Mouse (Mus musculus): ENCODE measurements around the gene Hexdc. TPM values are rescaled to one million over a fixed set of nuclear protein-coding genes. Genes with fewer than 3 reads are reported as not detected.

Gene Hexdc
- 5.7 and 6.3 TPM in 2 replicates for polyA plus RNA-seq (2014; fragmentation: Nextera tagmentation; extraction: Ambion mirVana)

GRCm38 (mm10) chr11:121204161-121205006 is at the start of gene Hexdc, which contains the start of gene Ogfod3:
Gene Hexdc (plus strand): TSS chr11:121204433.
Gene Ogfod3 (minus strand): TSS chr11:121204711.
- H3K9me3 ChIP-seq (ENCODE audit: control insufficient read depth, low read length): no peaks in the 10 kb centered on the region
- H3K4me2 ChIP-seq: peak within 1 kb of the TSS; percentile 66
- no peaks in the 10 kb centered on the region for H3K36me3 ChIP-seq (ENCODE audit: control insufficient read depth, insufficient read depth, low read length)
- no peaks in the 10 kb centered on the region for H3K27me3 ChIP-seq (ENCODE audit: control insufficient read depth, insufficient read depth, low read length)
- H3K4me3 ChIP-seq (ENCODE audit: low read depth, low read length): peak within 1 kb of the TSS; percentile 78
- ATAC-seq (ENCODE audit: low FRiP score) (peak; percentile 98), DNase-seq (ENCODE audit: low spot score, missing footprints) (peak; percentile 100)
- H3K4me1 ChIP-seq (ENCODE audit: control insufficient read depth, insufficient read depth, low read length): peaks cover 9% of the 10 kb centered on the region; the same call in 1 of the 2 replicates
- H3K9ac ChIP-seq (ENCODE audit: low read length): peak within 1 kb of the TSS; percentile 81
- H3K27ac ChIP-seq (ENCODE audit: low read depth, low read length): peak within 1 kb of the TSS; percentile 69
- under 1% methylated on average over 68 of the region's 70 CpGs for WGBS

GRCm38 (mm10) chr11:121156411-121156891 is 47.8 kb upstream of the Hexdc start:
- H3K27ac ChIP-seq (ENCODE audit: low read depth, low read length): no peak overlapping the region
- no peaks in the 10 kb centered on the region for H3K36me3 ChIP-seq (ENCODE audit: control insufficient read depth, insufficient read depth, low read length)
- WGBS: 1% methylated on average over 45 of the region's 45 CpGs
- H3K9ac ChIP-seq (ENCODE audit: low read length): no peak overlapping the region
- peak overlapping the region; percentile 54 for H3K4me2 ChIP-seq
- H3K9me3 ChIP-seq (ENCODE audit: control insufficient read depth, low read length): no peaks in the 10 kb centered on the region
- DNase-seq (ENCODE audit: low spot score, missing footprints): peak; percentile 89
- H3K4me1 ChIP-seq (ENCODE audit: control insufficient read depth, insufficient read depth, low read length): peaks cover 7% of the 10 kb centered on the region; the same call in 1 of the 2 replicates
- peak overlapping the region; percentile 25 for H3K4me3 ChIP-seq (ENCODE audit: low read depth, low read length)
- H3K27me3 ChIP-seq (ENCODE audit: control insufficient read depth, insufficient read depth, low read length): peaks cover 27% of the 10 kb centered on the region
- ATAC-seq (ENCODE audit: low FRiP score): no peak

- H3K27ac ChIP-seq (ENCODE audit: low read depth, low read length): no peak within 1 kb of the TSS
- 86% methylated on average over 5 of the region's 5 CpGs for WGBS
- H3K9me3 ChIP-seq (ENCODE audit: control insufficient read depth, low read length): no peaks in the 10 kb centered on the region
- DNase-seq (ENCODE audit: low spot score, missing footprints) (no peak), ATAC-seq (ENCODE audit: low FRiP score) (no peak)
- no peak within 1 kb of the TSS for H3K4me2 ChIP-seq
- no peak within 1 kb of the TSS for H3K9ac ChIP-seq (ENCODE audit: low read length)
- peaks cover 27% of the 10 kb centered on the region for H3K27me3 ChIP-seq (ENCODE audit: control insufficient read depth, insufficient read depth, low read length)
- H3K4me3 ChIP-seq (ENCODE audit: low read depth, low read length): no peak within 1 kb of the TSS
- H3K4me1 ChIP-seq (ENCODE audit: control insufficient read depth, insufficient read depth, low read length): peaks cover 5% of the 10 kb centered on the region; the same call in 1 of the 2 replicates
- no peaks in the 10 kb centered on the region for H3K36me3 ChIP-seq (ENCODE audit: control insufficient read depth, insufficient read depth, low read length)
Observed at GRCm38 (mm10) chr11:121159971-121160370, 44.3 kb upstream of the Hexdc start, which contains the start of gene Uts2r. Gene Uts2r (plus strand): TSS chr11:121160271.

DNA sequence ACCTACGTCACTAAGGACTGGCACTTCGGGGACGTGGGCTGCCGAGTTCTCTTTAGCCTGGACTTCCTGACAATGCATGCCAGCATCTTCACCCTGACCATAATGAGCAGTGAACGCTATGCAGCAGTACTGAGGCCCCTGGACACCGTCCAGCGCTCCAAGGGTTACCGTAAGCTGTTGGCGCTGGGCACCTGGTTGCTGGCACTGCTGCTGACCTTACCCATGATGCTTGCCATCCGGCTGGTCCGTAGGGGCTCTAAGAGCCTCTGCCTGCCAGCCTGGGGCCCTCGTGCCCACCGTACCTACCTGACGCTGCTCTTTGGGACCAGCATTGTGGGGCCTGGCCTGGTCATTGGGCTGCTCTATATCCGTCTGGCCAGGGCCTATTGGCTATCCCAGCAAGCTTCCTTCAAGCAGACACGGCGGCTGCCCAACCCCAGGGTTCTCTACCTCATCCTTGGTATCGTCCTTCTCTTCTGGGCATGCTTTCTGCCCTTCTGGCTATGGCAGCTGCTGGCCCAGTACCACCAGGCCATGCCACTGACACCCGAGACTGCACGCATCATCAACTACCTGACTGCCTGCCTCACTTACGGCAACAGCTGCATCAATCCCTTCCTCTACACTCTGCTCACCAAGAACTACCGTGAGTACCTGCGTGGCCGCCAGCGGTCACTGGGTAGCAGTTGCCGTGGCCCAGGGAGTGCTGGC is 43.4 kb upstream of the Hexdc start:
- DNase-seq (ENCODE audit: low spot score, missing footprints) (no peak), ATAC-seq (ENCODE audit: low FRiP score) (no peak)
- no peaks in the 10 kb centered on the region for H3K36me3 ChIP-seq (ENCODE audit: control insufficient read depth, insufficient read depth, low read length)
- H3K4me1 ChIP-seq (ENCODE audit: control insufficient read depth, insufficient read depth, low read length): peaks cover 5% of the 10 kb centered on the region; the same call in 1 of the 2 replicates
- WGBS: 91% methylated on average over 26 of the region's 26 CpGs
- no peak overlapping the region for H3K4me2 ChIP-seq
- H3K4me3 ChIP-seq (ENCODE audit: low read depth, low read length): no peak overlapping the region
- H3K27me3 ChIP-seq (ENCODE audit: control insufficient read depth, insufficient read depth, low read length): peaks cover 20% of the 10 kb centered on the region
- no peak overlapping the region for H3K9ac ChIP-seq (ENCODE audit: low read length)
- no peaks in the 10 kb centered on the region for H3K9me3 ChIP-seq (ENCODE audit: control insufficient read depth, low read length)
- no peak overlapping the region for H3K27ac ChIP-seq (ENCODE audit: low read depth, low read length)

GRCm38 (mm10) chr11:121163751-121164150 is 40.5 kb upstream of the Hexdc start:
- no peak overlapping the region for H3K9ac ChIP-seq (ENCODE audit: low read length)
- H3K4me1 ChIP-seq (ENCODE audit: control insufficient read depth, insufficient read depth, low read length): no peaks in the 10 kb centered on the region
- no peak overlapping the region for H3K27ac ChIP-seq (ENCODE audit: low read depth, low read length)
- WGBS: 86% methylated on average over 4 of the region's 4 CpGs
- no peak overlapping the region for H3K4me3 ChIP-seq (ENCODE audit: low read depth, low read length)
- H3K27me3 ChIP-seq (ENCODE audit: control insufficient read depth, insufficient read depth, low read length): no peaks in the 10 kb centered on the region
- ATAC-seq (ENCODE audit: low FRiP score) (no peak), DNase-seq (ENCODE audit: low spot score, missing footprints) (no peak)
- H3K4me2 ChIP-seq: no peak overlapping the region
- H3K9me3 ChIP-seq (ENCODE audit: control insufficient read depth, low read length): no peaks in the 10 kb centered on the region
- no peaks in the 10 kb centered on the region for H3K36me3 ChIP-seq (ENCODE audit: control insufficient read depth, insufficient read depth, low read length)

DNA sequence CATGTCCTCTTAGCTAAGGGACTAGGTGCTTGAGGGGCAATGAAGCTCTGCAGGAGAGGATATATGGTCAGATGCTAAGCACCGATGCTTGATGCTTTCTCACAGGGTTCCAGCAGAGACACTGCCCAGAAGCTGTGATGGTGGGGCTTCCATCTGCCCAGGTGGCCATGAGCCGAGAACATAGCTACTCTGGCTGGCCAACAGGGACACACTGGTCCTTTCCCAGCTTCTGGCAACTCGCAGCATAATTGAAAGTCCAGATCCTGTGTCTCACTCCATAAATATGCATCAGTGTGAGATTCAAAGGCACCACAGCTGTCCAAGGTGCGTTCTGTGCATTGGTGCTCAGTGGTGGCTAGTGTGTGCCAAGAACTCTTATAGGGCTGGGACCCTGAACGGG is 31.0 kb upstream of the Hexdc start:
- peaks cover 13% of the 10 kb centered on the region for H3K4me1 ChIP-seq (ENCODE audit: control insufficient read depth, insufficient read depth, low read length)
- no peak overlapping the region for H3K9ac ChIP-seq (ENCODE audit: low read length)
- no peak overlapping the region for H3K4me3 ChIP-seq (ENCODE audit: low read depth, low read length)
- H3K36me3 ChIP-seq (ENCODE audit: control insufficient read depth, insufficient read depth, low read length): no peaks in the 10 kb centered on the region; the same call in 1 of the 2 replicates
- ATAC-seq (ENCODE audit: low FRiP score) (no peak), DNase-seq (ENCODE audit: low spot score, missing footprints) (no peak)
- H3K27ac ChIP-seq (ENCODE audit: low read depth, low read length): no peak overlapping the region
- no peaks in the 10 kb centered on the region for H3K27me3 ChIP-seq (ENCODE audit: control insufficient read depth, insufficient read depth, low read length)
- no peak overlapping the region for H3K4me2 ChIP-seq
- 87% methylated on average over 5 of the region's 5 CpGs for WGBS
- no peaks in the 10 kb centered on the region for H3K9me3 ChIP-seq (ENCODE audit: control insufficient read depth, low read length)

DNA sequence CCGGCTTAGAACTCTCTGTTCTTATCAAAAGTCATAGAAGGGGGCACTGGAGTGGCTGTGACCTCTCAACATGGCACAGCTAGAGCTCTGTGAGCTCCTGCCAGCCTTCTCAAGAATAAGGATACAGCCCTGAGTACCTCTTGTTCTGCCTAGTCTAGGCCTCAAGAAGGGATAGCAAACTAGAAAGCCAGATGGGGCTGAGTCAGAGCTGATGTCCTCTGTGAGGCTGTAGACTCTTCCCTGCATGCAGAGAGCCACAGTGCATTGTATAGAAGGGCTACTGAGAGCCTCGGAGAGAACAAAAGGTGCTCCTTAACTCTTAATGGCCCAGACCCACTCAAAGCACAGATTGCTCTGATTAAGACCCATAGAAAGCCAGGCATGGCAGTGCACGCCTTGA is 30.0 kb upstream of the Hexdc start:
- ATAC-seq (ENCODE audit: low FRiP score): no peak
- H3K4me3 ChIP-seq (ENCODE audit: low read depth, low read length): no peak overlapping the region

GRCm38 (mm10) chr11:121176285-121177270 is 27.7 kb upstream of the Hexdc start:
- 59% methylated on average over 12 of the region's 12 CpGs for WGBS
- H3K9ac ChIP-seq (ENCODE audit: low read length): no peak overlapping the region
- ATAC-seq (ENCODE audit: low FRiP score) (peak; percentile 44), DNase-seq (ENCODE audit: low spot score, missing footprints) (peak; percentile 87)
- no peak overlapping the region for H3K27ac ChIP-seq (ENCODE audit: low read depth, low read length)
- H3K4me2 ChIP-seq: no peak overlapping the region
- H3K9me3 ChIP-seq (ENCODE audit: control insufficient read depth, low read length): no peaks in the 10 kb centered on the region
- peaks cover 13% of the 10 kb centered on the region for H3K4me1 ChIP-seq (ENCODE audit: control insufficient read depth, insufficient read depth, low read length)
- H3K27me3 ChIP-seq (ENCODE audit: control insufficient read depth, insufficient read depth, low read length): no peaks in the 10 kb centered on the region
- no peaks in the 10 kb centered on the region; the same call in 1 of the 2 replicates for H3K36me3 ChIP-seq (ENCODE audit: control insufficient read depth, insufficient read depth, low read length)
- H3K4me3 ChIP-seq (ENCODE audit: low read depth, low read length): no peak overlapping the region

More for the DNA sequence above, 30.0 kb upstream of the Hexdc start:
- Histone ChIP-seq H3K27ac (ENCODE audit: low read depth, low read length) (no peak overlapping the region; the same call in 1 of the 2 replicates), H3K9ac (ENCODE audit: low read length) (no peak overlapping the region), H3K36me3 (ENCODE audit: control insufficient read depth, insufficient read depth, low read length) (no peaks in the 10 kb centered on the region; the same call in 1 of the 2 replicates), H3K27me3 (ENCODE audit: control insufficient read depth, insufficient read depth, low read length) (no peaks in the 10 kb centered on the region), H3K4me2 (no peak overlapping the region), H3K4me1 (ENCODE audit: control insufficient read depth, insufficient read depth, low read length) (peaks cover 13% of the 10 kb centered on the region), H3K9me3 (ENCODE audit: control insufficient read depth, low read length) (no peaks in the 10 kb centered on the region)
- no peak for DNase-seq (ENCODE audit: low spot score, missing footprints)
- 56% methylated on average over 3 of the region's 3 CpGs for WGBS
